Mouse (Mus musculus) CH12.LX (cell line): ENCODE measurements around the gene Zfhx3. TPM values are rescaled to one million over a fixed set of nuclear protein-coding genes. Genes with fewer than 3 reads are reported as not detected.

Experiments used
- DNase-seq: peaks from one replicate; pipeline ENCODE4 v3.0.0-alpha.2; 2013; ENCODE audit errors: extremely low read depth
- H3K27ac ChIP-seq: 2 replicates; pipeline ENCODE4 v1.5.1; 2012; ENCODE audit warnings: low read depth, mild to moderate bottlenecking, control low read depth, moderate library complexity; ENCODE audit not compliant: insufficient read depth
- H3K27me3 ChIP-seq: replicated peaks from 2 replicates; pipeline ENCODE3; 2012; ENCODE audit warnings: inconsistent platforms
- H3K36me3 ChIP-seq, 2 experiments: replicated peaks in 1 of 2; 2 replicates each; pipeline versions ENCODE3 to v1.6.1; 2012; ENCODE audit warnings: inconsistent platforms in 1 of 2, low read length in 1 of 2, mild to moderate bottlenecking in 1 of 2, mixed read lengths in 1 of 2, moderate library complexity in 1 of 2; ENCODE audit not compliant: control insufficient read depth in 1 of 2, insufficient read depth in 1 of 2
- H3K4me1 ChIP-seq, 2 experiments: 2 replicates each; pipeline ENCODE4 v1.6.1; 2012; ENCODE audit warnings: inconsistent platforms in 1 of 2, moderate library complexity in 1 of 2; ENCODE audit not compliant: insufficient read depth in 2 of 2, control insufficient read depth in 1 of 2
- H3K4me2 ChIP-seq: 2 replicates; pipeline ENCODE4 v1.6.1; 2012; ENCODE audit warnings: low read depth, mild to moderate bottlenecking, control low read depth; ENCODE audit not compliant: poor library complexity, insufficient read depth, severe bottlenecking
- H3K4me3 ChIP-seq, 3 experiments: fragments of 150-350 bp in 1 of 3; sonication (generic) in 1 of 3; replicated peaks in 1 of 3; 2 replicates each; pipeline versions ENCODE3 to v1.5.1; 2011 to 2012; ENCODE audit warnings: low read depth in 2 of 3, low read length in 2 of 3, mild to moderate bottlenecking in 2 of 3, moderate library complexity in 2 of 3, control low read depth in 1 of 3, improper control_type of control experiment in 1 of 3, inconsistent platforms in 1 of 3, mixed read lengths in 1 of 3; ENCODE audit not compliant: poor library complexity in 1 of 3
- H3K79me2 ChIP-seq: replicated peaks from 2 replicates; pipeline ENCODE4 v1.6.1; 2012; ENCODE audit warnings: mild to moderate bottlenecking, moderate library complexity; ENCODE audit not compliant: control insufficient read depth, poor library complexity, insufficient read depth, severe bottlenecking; ENCODE audit errors: extremely low read depth
- H3K9ac ChIP-seq: 2 replicates; pipeline ENCODE4 v1.6.1; 2012; ENCODE audit warnings: low read depth, mild to moderate bottlenecking, control low read depth, moderate library complexity; ENCODE audit not compliant: insufficient read depth
- H3K9me3 ChIP-seq: replicated peaks from 2 replicates; pipeline ENCODE3; 2012; ENCODE audit warnings: low read length, inconsistent platforms, mixed read lengths
- BHLHE40 ChIP-seq: IDR thresholded peaks from 2 replicates; pipeline ENCODE4 v1.6.1; 2011; ENCODE audit warnings: mild to moderate bottlenecking, low read depth, low read length, improper control_type of control experiment
- CTCF ChIP-seq, 2 experiments: IDR thresholded peaks in 1 of 2; conservative IDR thresholded peaks in 1 of 2; 2 replicates each; pipeline ENCODE4 v1.5.1; 2011 to 2012; ENCODE audit warnings: low read depth in 2 of 2, low read length in 2 of 2, improper control_type of control experiment in 1 of 2, inconsistent platforms in 1 of 2, mild to moderate bottlenecking in 1 of 2, moderate library complexity in 1 of 2
- E2F4 ChIP-seq: IDR thresholded peaks from 2 replicates; pipeline ENCODE4 v1.6.1; 2011; ENCODE audit warnings: low read depth, low read length, improper control_type of control experiment; ENCODE audit not compliant: insufficient replicate concordance
- EP300 ChIP-seq: IDR thresholded peaks from 2 replicates; pipeline ENCODE4 v1.6.1; 2011; ENCODE audit warnings: low read length, improper control_type of control experiment
- HCFC1 ChIP-seq: IDR thresholded peaks from 2 replicates; pipeline ENCODE4 v1.6.1; 2012; ENCODE audit warnings: low read depth, mild to moderate bottlenecking, inconsistent platforms, low read length, improper control_type of control experiment
- JUN ChIP-seq: IDR thresholded peaks from 2 replicates; pipeline ENCODE4 v1.6.1; 2011; ENCODE audit warnings: low read depth, mild to moderate bottlenecking, low read length, improper control_type of control experiment, moderate library complexity; ENCODE audit not compliant: insufficient read depth
- JUND ChIP-seq: conservative IDR thresholded peaks from 2 replicates; pipeline ENCODE4 v1.6.1; 2011; ENCODE audit warnings: low read depth, low read length, improper control_type of control experiment
- MAFK ChIP-seq: IDR thresholded peaks from 2 replicates; pipeline ENCODE4 v1.6.1; 2011; ENCODE audit warnings: low read length, improper control_type of control experiment; ENCODE audit not compliant: insufficient replicate concordance
- MAX ChIP-seq: IDR thresholded peaks from 2 replicates; pipeline ENCODE4 v1.6.1; 2011; ENCODE audit warnings: low read length, improper control_type of control experiment
- MEF2A ChIP-seq: IDR thresholded peaks from 2 replicates; pipeline ENCODE4 v1.6.1; 2014; ENCODE audit warnings: low read depth, mild to moderate bottlenecking, inconsistent platforms, low read length, improper control_type of control experiment, borderline replicate concordance
- MYC ChIP-seq: IDR thresholded peaks from 2 replicates; pipeline ENCODE4 v1.6.1; 2011; ENCODE audit warnings: low read depth, mild to moderate bottlenecking, improper control_type of control experiment, low read length
- NELFE ChIP-seq: IDR thresholded peaks from 2 replicates; pipeline ENCODE4 v1.6.1; 2011; ENCODE audit warnings: low read depth, low read length, improper control_type of control experiment
- NRF1 ChIP-seq: IDR thresholded peaks from 2 replicates; pipeline ENCODE4 v1.6.1; 2014; ENCODE audit warnings: low read depth, mild to moderate bottlenecking, inconsistent platforms, low read length, improper control_type of control experiment, moderate library complexity
- PAX5 ChIP-seq: IDR thresholded peaks from 2 replicates; pipeline ENCODE4 v1.6.1; 2012; ENCODE audit warnings: low read length, inconsistent platforms, mixed read lengths
- POLR2AphosphoS2 ChIP-seq: IDR thresholded peaks from 2 replicates; pipeline ENCODE4 v1.6.1; 2011; ENCODE audit warnings: low read depth, low read length, improper control_type of control experiment
- RCOR1 ChIP-seq: conservative IDR thresholded peaks from 2 replicates; pipeline ENCODE4 v1.6.1; 2012; ENCODE audit warnings: low read depth, mild to moderate bottlenecking, inconsistent platforms, low read length, improper control_type of control experiment
- SIN3A ChIP-seq: IDR thresholded peaks from 2 replicates; pipeline ENCODE4 v1.6.1; 2012; ENCODE audit warnings: low read length, improper control_type of control experiment, inconsistent platforms
- SMC3 ChIP-seq: IDR thresholded peaks from 2 replicates; pipeline ENCODE4 v1.6.1; 2011; ENCODE audit warnings: low read depth, low read length, improper control_type of control experiment
- TBP ChIP-seq: conservative IDR thresholded peaks from 2 replicates; pipeline ENCODE4 v1.6.1; 2011; ENCODE audit warnings: low read depth, low read length, improper control_type of control experiment
- UBTF ChIP-seq: IDR thresholded peaks from 2 replicates; pipeline ENCODE4 v1.6.1; 2012; ENCODE audit warnings: low read depth, mild to moderate bottlenecking, inconsistent platforms, low read length, improper control_type of control experiment, moderate library complexity
- USF1 ChIP-seq: IDR thresholded peaks from 2 replicates; pipeline ENCODE4 v1.6.1; 2014; ENCODE audit warnings: low read depth, mild to moderate bottlenecking, inconsistent platforms, low read length, improper control_type of control experiment
- USF2 ChIP-seq: conservative IDR thresholded peaks from 2 replicates; pipeline ENCODE4 v1.6.1; 2011; ENCODE audit warnings: low read depth, low read length, improper control_type of control experiment
- ZC3H11A ChIP-seq: IDR thresholded peaks from 2 replicates; pipeline ENCODE4 v1.6.1; 2012; ENCODE audit warnings: low read depth, mild to moderate bottlenecking, inconsistent platforms, low read length, improper control_type of control experiment
- ZKSCAN1 ChIP-seq: IDR thresholded peaks from 2 replicates; pipeline ENCODE4 v1.6.1; 2012; ENCODE audit warnings: low read depth, inconsistent platforms, low read length, improper control_type of control experiment, borderline replicate concordance
- ZNF384 ChIP-seq: IDR thresholded peaks from 2 replicates; pipeline ENCODE4 v1.6.1; 2012; ENCODE audit warnings: low read depth, low read length, improper control_type of control experiment, inconsistent platforms
- dilution Hi-C: fragments of 300-500 bp; cut with MboI; formaldehyde crosslinking; loops from 2 replicates; pipeline ENCODE4 v1.14.3; 2020; ENCODE audit warnings: low sequenced_read_pairs; ENCODE audit not compliant: extremely low pct_unique_long_range_greater_than_20kb, extremely low pct_ligation_motif_present
- in situ Hi-C: fragments of 300-500 bp; cut with MboI; formaldehyde crosslinking; loops from 3 replicates; pipeline ENCODE4 v1.14.3; 2019; ENCODE audit warnings: low sequenced_read_pairs, low pct_ligation_motif_present, low pct_unique_long_range_greater_than_20kb, mixed read lengths
- polyA plus RNA-seq: library from polyadenylated mRNA; unstranded; fragments of >175 nt; gene quantifications from 2 replicates; pipeline ENCODE4 v1.2.1, GENCODE M21; 2012; ENCODE audit warnings: low read depth; ENCODE audit not compliant: insufficient read length
- total RNA-seq, 2 experiments: library from RNA; depleted of rRNA; stranded (reverse); fragments of 300-350 nt in 1 of 2; fragments of >200 nt in 1 of 2; gene quantifications; 2 replicates each; pipeline ENCODE4 v1.2.3; 2012 to 2014

The Zfhx3 gene
- total and polyA plus RNA-seq, 3 experiments, result 0.05 to 0.76 (median 0.68) TPM

GRCm38 (mm10) chr8:108824049-108824448 lies 881.6 kb downstream of the Zfhx3 start:
- no peak overlapping the region for H3K4me2 ChIP-seq
- H3K36me3 ChIP-seq, result no peaks in the 10 kb centered on the region
- H3K9me3 ChIP-seq, result peaks cover 2% of the 10 kb centered on the region
- in situ Hi-C loops, result no loop called here
- H3K4me3 ChIP-seq, result no peak overlapping the region
- H3K9ac ChIP-seq, result no peak overlapping the region
- no peak for DNase-seq
- peaks cover 4 to 29% of the 10 kb centered on the region in 2 experiments for H3K4me1 ChIP-seq
- H3K79me2 ChIP-seq, result no peaks in the 10 kb centered on the region
- dilution Hi-C loops, result no loop called here
- TF ChIP-seq ZNF384 (no peak), USF1 (no peak), HCFC1 (no peak), NELFE (no peak), ZC3H11A (no peak), NRF1 (no peak), EP300 (no peak), SIN3A (no peak), SMC3 (no peak), CTCF (conservative IDR thresholded peaks at IDR 0.05 in 1 of 2, IDR thresholded peaks at IDR 0.05 in 1 of 2; ENCODE audit: low read depth in 2 of 2, low read length in 2 of 2) (no peak), JUND (no peak), MAFK (no peak)
- H3K27ac ChIP-seq, result no peak overlapping the region
- no peaks in the 10 kb centered on the region for H3K27me3 ChIP-seq

GRCm38 (mm10) chr8:108826414-108826813 lies 884.0 kb downstream of the Zfhx3 start:
- TF ChIP-seq NELFE (no peak), PAX5 (no peak), USF1 (no peak), ZKSCAN1 (no peak), E2F4 (no peak), RCOR1 (no peak), NRF1 (no peak), UBTF (no peak), BHLHE40 (no peak), MEF2A (no peak), MYC (no peak), TBP (no peak), MAFK (no peak), CTCF (conservative IDR thresholded peaks at IDR 0.05 in 1 of 2, IDR thresholded peaks at IDR 0.05 in 1 of 2; ENCODE audit: low read depth in 2 of 2, low read length in 2 of 2) (no peak), POLR2AphosphoS2 (no peak), MAX (no peak), USF2 (no peak), JUN (no peak)
- dilution Hi-C loops, result no loop called here
- H3K4me2 ChIP-seq, result no peak overlapping the region
- no peaks in the 10 kb centered on the region for H3K36me3 ChIP-seq
- H3K79me2 ChIP-seq, result no peaks in the 10 kb centered on the region
- H3K27ac ChIP-seq, result no peak overlapping the region
- peaks cover 0 to 12% of the 10 kb centered on the region in 2 experiments; a peak in 2 of 4 replicates for H3K4me1 ChIP-seq
- H3K4me3 ChIP-seq, result no peak overlapping the region
- peaks cover 2% of the 10 kb centered on the region for H3K9me3 ChIP-seq
- no peaks in the 10 kb centered on the region for H3K27me3 ChIP-seq
- no peak overlapping the region for H3K9ac ChIP-seq
- in situ Hi-C loops, result no loop called here
- DNase-seq, result no peak
